Mouse (Mus musculus) central nervous system, embryonic 14 days (tissue): ENCODE data around the gene Kif11. TPM values are rescaled to one million over a fixed set of nuclear protein-coding genes. Genes with fewer than 3 reads are reported as not detected.

Experiments
- polyA plus RNA-seq: library from polyadenylated mRNA; depleted of rRNA; stranded (reverse); fragments of >200 nt; gene quantifications from 2 replicates; pipeline ENCODE4 v1.2.3, GENCODE M21; 2012; rRNA removed

Gene Kif11
- polyA plus RNA-seq: 26.4 and 37.5 TPM in 2 replicates

GRCm38 (mm10) chr19:37375755-37376615 is at the start of gene Kif11:
Kif11 (plus strand) TSS chr19:37376403.

GRCm38 (mm10) chr19:37337752-37338151 is 38.5 kb upstream of the Kif11 start, which contains the start of gene Ide:
Ide (minus strand) TSS chr19:37337852.

GRCm38 (mm10) chr19:37434263-37434951 is 58.2 kb downstream of the Kif11 start, which contains the start of gene Hhex:
Hhex (plus strand) TSS chr19:37434810.

Other genes with a start within 250 kb of the Kif11 start
- gene March5, start 168.9 kb upstream of the Kif11 start, polyA plus RNA-seq: 102 and 116 TPM in 2 replicates
- gene Cpeb3, start 167.8 kb upstream of the Kif11 start, polyA plus RNA-seq: 8.8 and 9.9 TPM in 2 replicates
- gene Ide, start 38.6 kb upstream of the Kif11 start, polyA plus RNA-seq: 20.6 and 21.3 TPM in 2 replicates
- gene Hhex, start 58.4 kb downstream of the Kif11 start, polyA plus RNA-seq: 2.3 and 2.8 TPM in 2 replicates
- gene Exoc6, start 174.0 kb downstream of the Kif11 start, polyA plus RNA-seq: 10.3 and 12.0 TPM in 2 replicates